Mouse (Mus musculus): ENCODE measurements around the gene 1700067K01Rik. TPM values are rescaled to one million over a fixed set of nuclear protein-coding genes. Genes with fewer than 3 reads are reported as not detected.

The 1700067K01Rik gene
- polyA plus RNA-seq (2011; ENCODE audit: insufficient read depth, insufficient read length, low read depth, missing spikeins) = 1.5 and 2.4 TPM in 2 replicates

GRCm38 (mm10) chr8:84001281-84002000, at the start of gene 1700067K01Rik:
Gene 1700067K01Rik, plus strand, starts transcription at chr8:84001502.
- Histone ChIP-seq H3K27ac (ENCODE audit: insufficient read depth, low read length) (no peak within 1 kb of the TSS), H3K9ac (ENCODE audit: low read depth, poor library complexity, severe bottlenecking) (peak within 1 kb of the TSS; percentile 96), H3K36me3 (ENCODE audit: control insufficient read depth, insufficient read depth, low read length, poor library complexity, severe bottlenecking) (peaks cover 18% of the 10 kb centered on the region), H3K4me1 (ENCODE audit: control insufficient read depth, insufficient read depth, low read length) (peaks cover 7% of the 10 kb centered on the region), H3K27me3 (ENCODE audit: control insufficient read depth, insufficient read depth, low read length, poor library complexity, severe bottlenecking) (no peaks in the 10 kb centered on the region), H3K9me3 (replicated peaks; ENCODE audit: control insufficient read depth, insufficient read depth, low read length, poor library complexity, severe bottlenecking) (no peaks in the 10 kb centered on the region), H3K4me3 (ENCODE audit: low read depth, low read length) (peak within 1 kb of the TSS; percentile 73)
- no peak for TF ChIP-seq EP300 (IDR thresholded peaks at IDR 0.05; ENCODE audit: insufficient read depth, low read depth, low read length)
- TF ChIP-seq CTCF (IDR thresholded peaks at IDR 0.05; ENCODE audit: low read depth, low read length) = no peak
- no peak for TF ChIP-seq POLR2A (IDR thresholded peaks at IDR 0.05; ENCODE audit: insufficient read depth, low read length)

DNA sequence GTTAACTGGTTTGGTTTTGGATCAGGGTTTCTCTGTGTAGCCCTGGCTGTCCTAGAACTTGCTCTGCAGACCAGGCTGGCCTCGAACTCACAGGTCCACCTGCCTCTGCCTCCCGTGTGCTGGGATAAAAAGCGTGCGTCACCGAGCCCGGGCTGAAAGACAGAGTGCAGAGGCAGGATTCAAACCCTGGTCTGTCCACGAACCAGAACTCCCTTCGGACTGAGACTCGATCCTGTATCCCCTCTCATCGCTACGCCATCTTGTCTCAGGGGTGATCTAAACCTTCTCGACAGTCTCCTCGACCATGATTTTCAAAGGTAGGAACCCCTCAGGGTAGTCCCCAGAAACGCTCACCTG, 46.6 kb upstream of the 1700067K01Rik start:
- Histone ChIP-seq H3K4me1 (ENCODE audit: control insufficient read depth, insufficient read depth, low read length) (no peaks in the 10 kb centered on the region), H3K9me3 (replicated peaks; ENCODE audit: control insufficient read depth, insufficient read depth, low read length, poor library complexity, severe bottlenecking) (no peaks in the 10 kb centered on the region), H3K27me3 (ENCODE audit: control insufficient read depth, insufficient read depth, low read length, poor library complexity, severe bottlenecking) (no peaks in the 10 kb centered on the region), H3K27ac (ENCODE audit: insufficient read depth, low read length) (peak overlapping the region; percentile 14; the same call in 1 of the 2 replicates), H3K9ac (ENCODE audit: low read depth, poor library complexity, severe bottlenecking) (peak overlapping the region; percentile 44), H3K4me3 (ENCODE audit: low read depth, low read length) (peak overlapping the region; percentile 78), H3K36me3 (ENCODE audit: control insufficient read depth, insufficient read depth, low read length, poor library complexity, severe bottlenecking) (peaks cover 5% of the 10 kb centered on the region; the same call in 1 of the 2 replicates)
- TF ChIP-seq EP300 (IDR thresholded peaks at IDR 0.05; ENCODE audit: insufficient read depth, low read depth, low read length) = no peak
- TF ChIP-seq CTCF (IDR thresholded peaks at IDR 0.05; ENCODE audit: low read depth, low read length) = no peak

- Histone ChIP-seq H3K9me3 (replicated peaks; ENCODE audit: control insufficient read depth, insufficient read depth, low read length, poor library complexity, severe bottlenecking) (no peaks in the 10 kb centered on the region), H3K9ac (ENCODE audit: low read depth, poor library complexity, severe bottlenecking) (peak within 1 kb of the TSS; percentile 85), H3K27me3 (ENCODE audit: control insufficient read depth, insufficient read depth, low read length, poor library complexity, severe bottlenecking) (no peaks in the 10 kb centered on the region), H3K36me3 (ENCODE audit: control insufficient read depth, insufficient read depth, low read length, poor library complexity, severe bottlenecking) (peaks cover 5% of the 10 kb centered on the region), H3K4me3 (ENCODE audit: low read depth, low read length) (peak within 1 kb of the TSS; percentile 95), H3K27ac (ENCODE audit: insufficient read depth, low read length) (peak within 1 kb of the TSS; percentile 19; the same call in 1 of the 2 replicates), H3K4me1 (ENCODE audit: control insufficient read depth, insufficient read depth, low read length) (no peaks in the 10 kb centered on the region)
- TF ChIP-seq EP300 (IDR thresholded peaks at IDR 0.05; ENCODE audit: insufficient read depth, low read depth, low read length) (peak; percentile 61; the same call in 1 of the 2 replicates), POLR2A (IDR thresholded peaks at IDR 0.05; ENCODE audit: insufficient read depth, low read length) (peak; percentile 84), CTCF (IDR thresholded peaks at IDR 0.05; ENCODE audit: low read depth, low read length) (peak; percentile 92)
Observed at GRCm38 (mm10) chr8:83955106-83955957, 46.0 kb upstream of the 1700067K01Rik start, which contains the start of the genes Gm10644 and Asf1b. Gene Gm10644, minus strand, starts transcription at chr8:83955205. Gene Asf1b, plus strand, starts transcription at chr8:83955507.

DNA sequence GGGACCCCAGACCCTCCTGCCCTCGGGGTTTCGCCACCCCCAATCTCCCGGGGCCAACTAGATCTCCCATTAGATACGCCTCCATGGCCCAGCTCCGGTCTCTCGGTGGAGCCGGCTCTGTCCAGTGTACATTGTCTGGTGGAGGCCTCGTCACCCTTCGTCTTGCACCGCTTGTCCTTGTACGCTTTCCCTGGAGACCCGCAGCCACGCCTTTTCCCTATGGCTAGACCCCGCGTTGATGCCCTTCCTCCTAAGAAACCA, 45.4 kb upstream of the 1700067K01Rik start:
- peak overlapping the region; percentile 85 for H3K9ac ChIP-seq (ENCODE audit: low read depth, poor library complexity, severe bottlenecking)
- TF ChIP-seq EP300 (IDR thresholded peaks at IDR 0.05; ENCODE audit: insufficient read depth, low read depth, low read length) = no peak
- no peak for TF ChIP-seq CTCF (IDR thresholded peaks at IDR 0.05; ENCODE audit: low read depth, low read length)
- TF ChIP-seq POLR2A (IDR thresholded peaks at IDR 0.05; ENCODE audit: insufficient read depth, low read length) = no peak
- peak overlapping the region; percentile 95 for H3K4me3 ChIP-seq (ENCODE audit: low read depth, low read length)
- no peaks in the 10 kb centered on the region for H3K4me1 ChIP-seq (ENCODE audit: control insufficient read depth, insufficient read depth, low read length)
- no peak overlapping the region for H3K27ac ChIP-seq (ENCODE audit: insufficient read depth, low read length)
- no peaks in the 10 kb centered on the region for H3K27me3 ChIP-seq (ENCODE audit: control insufficient read depth, insufficient read depth, low read length, poor library complexity, severe bottlenecking)
- H3K9me3 ChIP-seq (replicated peaks; ENCODE audit: control insufficient read depth, insufficient read depth, low read length, poor library complexity, severe bottlenecking) = no peaks in the 10 kb centered on the region
- peaks cover 5% of the 10 kb centered on the region for H3K36me3 ChIP-seq (ENCODE audit: control insufficient read depth, insufficient read depth, low read length, poor library complexity, severe bottlenecking)

GRCm38 (mm10) chr8:83956789-83957188, 44.5 kb upstream of the 1700067K01Rik start:
- no peaks in the 10 kb centered on the region for H3K4me1 ChIP-seq (ENCODE audit: control insufficient read depth, insufficient read depth, low read length)
- no peaks in the 10 kb centered on the region for H3K9me3 ChIP-seq (replicated peaks; ENCODE audit: control insufficient read depth, insufficient read depth, low read length, poor library complexity, severe bottlenecking)
- no peak overlapping the region for H3K27ac ChIP-seq (ENCODE audit: insufficient read depth, low read length)
- TF ChIP-seq EP300 (IDR thresholded peaks at IDR 0.05; ENCODE audit: insufficient read depth, low read depth, low read length) (no peak), CTCF (IDR thresholded peaks at IDR 0.05; ENCODE audit: low read depth, low read length) (peak; percentile 39), POLR2A (IDR thresholded peaks at IDR 0.05; ENCODE audit: insufficient read depth, low read length) (no peak)
- no peaks in the 10 kb centered on the region for H3K27me3 ChIP-seq (ENCODE audit: control insufficient read depth, insufficient read depth, low read length, poor library complexity, severe bottlenecking)
- no peak overlapping the region for H3K4me3 ChIP-seq (ENCODE audit: low read depth, low read length)
- peaks cover 9% of the 10 kb centered on the region for H3K36me3 ChIP-seq (ENCODE audit: control insufficient read depth, insufficient read depth, low read length, poor library complexity, severe bottlenecking)
- peak overlapping the region; percentile 85 for H3K9ac ChIP-seq (ENCODE audit: low read depth, poor library complexity, severe bottlenecking)
